Mouse (Mus musculus): Measurements from ENCODE around the gene Smad9.

DNA sequence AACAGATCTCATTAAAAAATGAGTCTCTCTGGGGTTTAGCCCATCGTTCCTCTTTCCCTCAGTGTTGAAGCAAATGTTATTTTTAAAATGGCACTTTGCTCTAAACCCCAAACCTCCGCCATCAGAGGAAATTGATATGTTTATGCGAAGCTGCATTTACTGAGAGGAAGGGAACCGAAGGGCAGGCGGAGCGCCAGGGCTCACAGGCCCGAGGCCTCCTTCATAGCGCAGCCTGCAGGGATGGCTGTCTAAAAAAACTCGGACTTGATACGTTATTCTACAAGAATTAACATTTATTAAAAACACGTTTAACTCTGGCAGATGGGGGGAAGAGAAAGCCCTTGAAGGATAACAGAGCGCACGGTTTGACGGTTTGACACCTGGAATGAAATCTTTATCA, 10.7 kb downstream of the Smad9 start:
- TF ChIP-seq POLR2A (IDR thresholded peaks at IDR 0.05; ENCODE audit: control insufficient read depth, low read depth, low read length), result no peak
- TF ChIP-seq CTCF (IDR thresholded peaks at IDR 0.05; ENCODE audit: control insufficient read depth, insufficient read depth, insufficient replicate concordance, low read depth, low read length), result no peak

Data from testis, adult 2 months (tissue).